28 mouse cellular contexts compared by ENCODE assay signal in genomic region chr9:71159686-71160085, GRCm38 (mm10). TPM values are rescaled to one million over a fixed set of nuclear protein-coding genes. Genes with fewer than 3 reads are reported as not detected.
A peak's percentile ranks its signal among the peaks of the same experiment; 100 is the strongest.
DNase-seq lines count a peak whose midpoint lies in the region; ATAC-seq and TF ChIP-seq lines count a peak whose summit lies in the region.
"Had no signal": no experiment of that assay in that cellular context is flagged by ENCODE, and none has a peak within 500 bp of the region (broad histone marks: within the 10 kb centered on the region; RNA-seq: fewer than 3 reads in every experiment).

No protein-coding gene starts in this region.

- H3K27ac ChIP-seq in MEL (ENCODE audit: control insufficient read depth, low read depth, low read length) = peak overlapping the region; percentile 99
- H3K27ac ChIP-seq in liver, embryonic 11.5 days (ENCODE audit: low read depth, low read length) = peak overlapping the region; percentile 96; the same call in 1 of the 2 replicates
- H3K27ac ChIP-seq in liver, embryonic 14.5 days = peak overlapping the region; percentile 78
- H3K27ac ChIP-seq in liver, postnatal 0 days (ENCODE audit: low read depth) = peak overlapping the region; percentile 92
- H3K27ac ChIP-seq: embryonic facial prominence, embryonic 12.5 days; embryonic facial prominence, embryonic 15.5 days; gastrocnemius, adult 2 months; heart, embryonic 15.5 days; hindbrain, embryonic 10.5 days; hindbrain, embryonic 13.5 days had no signal

- DNase-seq in MEL (ENCODE audit: low read depth, low spot score) = peak; percentile 55
- no peak for DNase-seq in liver, embryonic 11.5 days (ENCODE audit: low spot score)
- no peak for DNase-seq in liver, embryonic 14.5 days (ENCODE audit: low read depth in 3 of 3, low spot score in 3 of 3)
- no peak for DNase-seq in liver, postnatal 0 days
- DNase-seq in gastrocnemius, adult 8-10 months (ENCODE audit: low spot score in 2 of 2) = no peak
- DNase-seq: adrenal gland, postnatal 14 days; cerebellum, adult 11 months; cerebellum, adult 2 months; cerebellum, adult 9-11 months; cerebellum, postnatal 25 days; forebrain, postnatal 0 days; gastrocnemius, adult 2 months; gastrocnemius, postnatal 36 days; heart, postnatal 10 days; heart, postnatal 36 days had no signal

- peak overlapping the region; percentile 78 for H3K9ac ChIP-seq in MEL (ENCODE audit: control insufficient read depth, low read depth, low read length, poor library complexity, severe bottlenecking)
- 0 out of 2 replicates have a peak overlapping the region, but pooled peaks have one; percentile 12 for H3K9ac ChIP-seq in liver, embryonic 11.5 days (ENCODE audit: low read depth, low read length)
- peak overlapping the region; percentile 28 for H3K9ac ChIP-seq in liver, embryonic 14.5 days (replicated peaks)
- no peak overlapping the region; the same call in 1 of the 2 replicates for H3K9ac ChIP-seq in liver, postnatal 0 days (replicated peaks)
- H3K9ac ChIP-seq: embryonic facial prominence, embryonic 12.5 days; embryonic facial prominence, embryonic 15.5 days; forebrain, postnatal 0 days; heart, embryonic 12.5 days; heart, embryonic 15.5 days; hindbrain, embryonic 13.5 days had no signal

- TF ChIP-seq RAD21 in MEL (IDR thresholded peaks at IDR 0.05; ENCODE audit: low read depth, low read length) = no peak

- H3K4me2 ChIP-seq in liver, embryonic 11.5 days = no peak overlapping the region
- no peak overlapping the region; the same call in 1 of the 2 replicates for H3K4me2 ChIP-seq in liver, embryonic 14.5 days (ENCODE audit: low read depth)
- peak overlapping the region; percentile 71 for H3K4me2 ChIP-seq in liver, postnatal 0 days (ENCODE audit: low read depth, low read length)
- H3K4me2 ChIP-seq: embryonic facial prominence, embryonic 12.5 days; embryonic facial prominence, embryonic 15.5 days; heart, embryonic 12.5 days; heart, embryonic 15.5 days; hindbrain, embryonic 13.5 days had no signal

- peak overlapping the region; percentile 7 to 17; a peak in 1 of 4 replicates for H3K4me3 ChIP-seq in MEL (ENCODE audit: control insufficient read depth in 1 of 2, insufficient read depth in 1 of 2, low read depth in 2 of 2, low read length in 2 of 2)
- no peak overlapping the region for H3K4me3 ChIP-seq in liver, embryonic 11.5 days (ENCODE audit: low read depth, low read length)
- no peak overlapping the region for H3K4me3 ChIP-seq in liver, embryonic 14.5 days (ENCODE audit: insufficient read depth in 1 of 2, low read depth in 2 of 2, low read length in 2 of 2)
- no peak overlapping the region for H3K4me3 ChIP-seq in liver, postnatal 0 days (ENCODE audit: low read depth, low read length)
- H3K4me3 ChIP-seq: embryonic facial prominence, embryonic 12.5 days; embryonic facial prominence, embryonic 15.5 days; gastrocnemius, adult 2 months; heart, embryonic 12.5 days; heart, embryonic 15.5 days; hindbrain, embryonic 10.5 days; hindbrain, embryonic 13.5 days had no signal

- no peak for TF ChIP-seq CTCF in MEL (IDR thresholded peaks at IDR 0.05 in 2 of 3, conservative IDR thresholded peaks at IDR 0.05 in 1 of 3; ENCODE audit: control insufficient read depth in 1 of 3, insufficient read depth in 1 of 3, low read depth in 2 of 3, low read length in 3 of 3, poor library complexity in 1 of 3, severe bottlenecking in 1 of 3)
- TF ChIP-seq CTCF in liver, embryonic 14.5 days (IDR thresholded peaks at IDR 0.05; ENCODE audit: low read depth) = no peak
- TF ChIP-seq CTCF in liver, postnatal 0 days (IDR thresholded peaks at IDR 0.05; ENCODE audit: low read depth) = no peak

- no peak for TF ChIP-seq EP300 in MEL (IDR thresholded peaks at IDR 0.05; ENCODE audit: low read depth in 1 of 2, low read length in 2 of 2)
- TF ChIP-seq EP300 in liver, embryonic 14.5 days (IDR thresholded peaks at IDR 0.05; ENCODE audit: low read depth) = no peak
- no peak for TF ChIP-seq EP300 in liver, postnatal 0 days (IDR thresholded peaks at IDR 0.05; ENCODE audit: low read depth)

- no peak for ATAC-seq in liver, embryonic 11.5 days (replicated peaks; ENCODE audit: low FRiP score)
- no peak for ATAC-seq in liver, embryonic 14.5 days (ENCODE audit: insufficient read depth)
- no peak for ATAC-seq in liver, postnatal 0 days
- ATAC-seq in megakaryocyte progenitor cell, adult 5-6 weeks (replicated peaks; ENCODE audit: poor library complexity) = no peak
- ATAC-seq: CD4-positive, CD25-positive, alpha-beta regulatory T cell, adult 4 months; forebrain, embryonic 14.5 days; forebrain, postnatal 0 days; hindbrain, embryonic 16.5 days; Patski had no signal

- H3K79me2 ChIP-seq in MEL (ENCODE audit: control insufficient read depth, insufficient read depth, low read length, poor library complexity) = peaks cover 43% of the 10 kb centered on the region

- WGBS in liver, embryonic 11.5 days = 81% methylated on average over 5 of the region's 5 CpGs
- 73% methylated on average over 5 of the region's 5 CpGs for WGBS in liver, embryonic 14.5 days (ENCODE audit: insufficient replicate concordance)
- 77% methylated on average over 5 of the region's 5 CpGs for WGBS in liver, postnatal 0 days (ENCODE audit: insufficient replicate concordance)

- no peaks in the 10 kb centered on the region for H3K9me3 ChIP-seq in MEL (replicated peaks; ENCODE audit: insufficient read depth, low read length)
- H3K9me3 ChIP-seq in liver, embryonic 11.5 days (ENCODE audit: control insufficient read depth, low read length) = no peaks in the 10 kb centered on the region
- no peaks in the 10 kb centered on the region for H3K9me3 ChIP-seq in liver, embryonic 14.5 days (ENCODE audit: control insufficient read depth, low read length)
- no peaks in the 10 kb centered on the region for H3K9me3 ChIP-seq in liver, postnatal 0 days (ENCODE audit: low read length)
- H3K9me3 ChIP-seq: embryonic facial prominence, embryonic 12.5 days; embryonic facial prominence, embryonic 15.5 days; heart, embryonic 12.5 days; heart, embryonic 15.5 days; hindbrain, embryonic 10.5 days; hindbrain, embryonic 13.5 days had no signal

- peaks cover 32 to 64% of the 10 kb centered on the region in 2 experiments for H3K4me1 ChIP-seq in MEL (ENCODE audit: control insufficient read depth in 1 of 2, insufficient read depth in 2 of 2, low read length in 2 of 2)
- H3K4me1 ChIP-seq in liver, embryonic 11.5 days (replicated peaks; ENCODE audit: control insufficient read depth, insufficient read depth, low read length) = peaks cover 53% of the 10 kb centered on the region
- H3K4me1 ChIP-seq in liver, embryonic 14.5 days (replicated peaks; ENCODE audit: control insufficient read depth in 2 of 2, insufficient read depth in 2 of 2, low read length in 1 of 2) = peaks cover 86 to 90% of the 10 kb centered on the region in 2 experiments
- peaks cover 76% of the 10 kb centered on the region for H3K4me1 ChIP-seq in liver, postnatal 0 days (ENCODE audit: insufficient read depth)
- H3K4me1 ChIP-seq: embryonic facial prominence, embryonic 15.5 days; hindbrain, embryonic 13.5 days had no signal

- no peaks in the 10 kb centered on the region for H3K27me3 ChIP-seq in MEL (ENCODE audit: control insufficient read depth in 1 of 2, insufficient read depth in 2 of 2, low read length in 2 of 2)
- H3K27me3 ChIP-seq in liver, embryonic 11.5 days (replicated peaks; ENCODE audit: control insufficient read depth, insufficient read depth, low read length) = no peaks in the 10 kb centered on the region
- no peaks in the 10 kb centered on the region for H3K27me3 ChIP-seq in liver, embryonic 14.5 days (ENCODE audit: control insufficient read depth, insufficient read depth, low read length)
- no peaks in the 10 kb centered on the region for H3K27me3 ChIP-seq in liver, postnatal 0 days (ENCODE audit: insufficient read depth, low read length)
- H3K27me3 ChIP-seq: embryonic facial prominence, embryonic 12.5 days; embryonic facial prominence, embryonic 15.5 days; heart, embryonic 12.5 days; heart, embryonic 15.5 days; hindbrain, embryonic 13.5 days; Patski had no signal

- peaks cover 2 to 65% of the 10 kb centered on the region in 2 experiments; a peak in 3 of 4 replicates for H3K36me3 ChIP-seq in MEL (ENCODE audit: control insufficient read depth in 1 of 2, insufficient read depth in 2 of 2, low read length in 2 of 2)
- H3K36me3 ChIP-seq in liver, embryonic 11.5 days (ENCODE audit: control insufficient read depth, insufficient read depth, low read length) = no peaks in the 10 kb centered on the region
- no peaks in the 10 kb centered on the region for H3K36me3 ChIP-seq in liver, embryonic 14.5 days (replicated peaks; ENCODE audit: control insufficient read depth, insufficient read depth, low read depth)
- no peaks in the 10 kb centered on the region for H3K36me3 ChIP-seq in liver, postnatal 0 days (replicated peaks; ENCODE audit: insufficient read depth, low read length)
- H3K36me3 ChIP-seq: embryonic facial prominence, embryonic 12.5 days; embryonic facial prominence, embryonic 15.5 days; heart, embryonic 12.5 days; heart, embryonic 15.5 days; hindbrain, embryonic 10.5 days; hindbrain, embryonic 13.5 days had no signal

- TF ChIP-seq POLR2A in MEL (IDR thresholded peaks at IDR 0.05; ENCODE audit: control insufficient read depth in 1 of 2, insufficient read depth in 1 of 2, low read depth in 1 of 2, low read length in 2 of 2, poor library complexity in 1 of 2) = no peak

RNA-seq across cellular contexts. Expression of gene Aqp9, which starts 8.8 kb away (rescaled TPM):
- total RNA-seq in MEL (2012; rRNA removed) = 64.8 and 74.3 TPM in 2 replicates
- polyA plus RNA-seq in MEL (2012; ENCODE audit: insufficient read depth in 1 of 2, insufficient read length in 2 of 2, low read depth in 1 of 2, low replicate concordance in 2 of 2, missing spikeins in 1 of 2) = 10 to 100 TPM in 1 of 2 experiments, not detected in 1; 76.1 TPM
- 13.6 and 15.2 TPM in 2 replicates for polyA plus RNA-seq in liver, embryonic 11.5 days (2014; fragmentation: Nextera tagmentation; extraction: Ambion mirVana)
- 3.5 and 4.1 TPM in 2 replicates for polyA plus RNA-seq in liver, embryonic 14.5 days (2012; rRNA removed)
- polyA plus RNA-seq in liver, embryonic 14.5 days (2014; fragmentation: Nextera tagmentation; extraction: Ambion mirVana) = 8.6 and 9.0 TPM in 2 replicates
- 70.9 and 75.4 TPM in 2 replicates for polyA plus RNA-seq in liver, postnatal 0 days (2015; fragmentation: Nextera tagmentation; extraction: Ambion mirVana)
- under 1 TPM in 2 of 4 experiments, not detected in 2; 0.13 to 0.16 TPM for total RNA-seq in gastrocnemius, adult 8-10 months (2022)
- total RNA-seq in megakaryocyte progenitor cell, adult 5-6 weeks (2015) = 3.2 and 6.5 TPM in 2 replicates
- total RNA-seq in megakaryocyte progenitor cell, adult 5-6 weeks (2017) = 4.9 and 8.6 TPM in 2 replicates
- total RNA-seq: gastrocnemius, adult 2 months had no signal
- polyA plus RNA-seq: embryonic facial prominence, embryonic 12.5 days had no signal

RNA-seq across cellular contexts. Expression of gene Aldh1a2, which starts 55.9 kb away (rescaled TPM):
- not detected in 2 replicates for total RNA-seq in MEL (2012; rRNA removed)
- not detected for polyA plus RNA-seq in MEL (2012; ENCODE audit: insufficient read depth in 1 of 2, insufficient read length in 2 of 2, low read depth in 1 of 2, low replicate concordance in 2 of 2, missing spikeins in 1 of 2)
- polyA plus RNA-seq in liver, embryonic 11.5 days (2014; fragmentation: Nextera tagmentation; extraction: Ambion mirVana) = 19.6 and 24.3 TPM in 2 replicates
- 0.47 and 0.58 TPM in 2 replicates for polyA plus RNA-seq in liver, embryonic 14.5 days (2012; rRNA removed)
- 0.79 and 1.3 TPM in 2 replicates for polyA plus RNA-seq in liver, embryonic 14.5 days (2014; fragmentation: Nextera tagmentation; extraction: Ambion mirVana)
- polyA plus RNA-seq in liver, postnatal 0 days (2015; fragmentation: Nextera tagmentation; extraction: Ambion mirVana) = 0.51 and 0.63 TPM in 2 replicates
- total RNA-seq in gastrocnemius, adult 8-10 months (2022) = 1 to 10 TPM in 3 of 4 experiments, under 1 TPM in 1; 0.88 to 6.4 (median 3.0) TPM
- total RNA-seq in megakaryocyte progenitor cell, adult 5-6 weeks (2015) = 0.10 TPM in 1 of 2 replicates, not detected in the other
- not detected in 2 replicates for total RNA-seq in megakaryocyte progenitor cell, adult 5-6 weeks (2017)
- total RNA-seq: common myeloid progenitor, adult 5-6 weeks; granulocyte monocyte progenitor cell, adult 5-6 weeks had no signal
- polyA plus RNA-seq: CD4-positive, CD25-positive, alpha-beta regulatory T cell, adult 4 months had no signal

Comparison
In these comparisons a context has a peak if more than half of its experiments do, and no peak if none do; other contexts are left out.
1. H3K4me3 ChIP-seq: peak in MEL (2 of 2); none in liver, embryonic 11.5 days (single experiment), liver, embryonic 14.5 days (0 of 2) and liver, postnatal 0 days (single experiment).
2. Peak in every context shown above with its lines, with median percentiles within 50 percentile points of each other: H3K27ac ChIP-seq.